Mouse (Mus musculus) hindbrain, embryonic 16.5 days (tissue): ENCODE measurements at regions not wholly inside any gene's neighbourhood (a gene's known extent, or its start where the extent isn't known, plus 50 kb on each side); places are given as distances from the start of the nearest gene placed in this dataset.

ENCODE experiments used
- ATAC-seq: fragments of 200-750 bp; cut with Nextera tagmentation; 2 replicates; pipeline ENCODE4 v1.8.0; 2017; ENCODE audit warnings: moderate TSS enrichment, moderate library complexity
- H3K27ac ChIP-seq: fragments of 300-500 bp; sonication (generic); 2 replicates; pipeline ENCODE4 v1.5.1; 2014; ENCODE audit warnings: low read depth, mild to moderate bottlenecking, control low read depth, low read length, moderate library complexity
- H3K27me3 ChIP-seq: fragments of 300-500 bp; sonication (generic); replicated peaks from 2 replicates; pipeline ENCODE4 v1.6.1; 2014; ENCODE audit warnings: low read length; ENCODE audit not compliant: control insufficient read depth, insufficient read depth
- H3K36me3 ChIP-seq: fragments of 300-500 bp; sonication (generic); 2 replicates; pipeline ENCODE4 v1.6.1; 2014; ENCODE audit warnings: mild to moderate bottlenecking, low read length, moderate library complexity, mixed read lengths; ENCODE audit not compliant: control insufficient read depth, insufficient read depth
- H3K4me1 ChIP-seq: fragments of 300-500 bp; sonication (generic); 2 replicates; pipeline ENCODE4 v1.6.1; 2014; ENCODE audit warnings: low read depth, low read length; ENCODE audit not compliant: control insufficient read depth, insufficient read depth
- H3K4me2 ChIP-seq: fragments of 300-500 bp; sonication (generic); 2 replicates; pipeline ENCODE4 v1.6.1; 2014; ENCODE audit warnings: mild to moderate bottlenecking, low read length, control low read depth, moderate library complexity
- H3K4me3 ChIP-seq: fragments of 300-500 bp; sonication (generic); 2 replicates; pipeline ENCODE4 v1.5.1; 2014; ENCODE audit warnings: mild to moderate bottlenecking, low read length, control low read depth, moderate library complexity
- H3K9ac ChIP-seq: fragments of 300-500 bp; sonication (generic); 2 replicates; pipeline ENCODE4 v1.6.1; 2014; ENCODE audit warnings: low read depth, mild to moderate bottlenecking, control low read depth, low read length, moderate library complexity
- H3K9me3 ChIP-seq: fragments of 300-500 bp; sonication (generic); 2 replicates; pipeline ENCODE4 v1.6.1; 2014; ENCODE audit warnings: mild to moderate bottlenecking, low read length, moderate library complexity; ENCODE audit not compliant: control insufficient read depth
- WGBS: fragments of 180-500 bp; shearing (Covaris S2); extraction: QIAGEN DNeasy Blood & Tissue Kit; methylation state at CpG from one replicate; pipeline ENCODE4 v1.1.7; 2014; 5-methylcytosine and 5-hydroxymethylcytosine counted together

GRCm38 (mm10) chr1:147217965-147218364 is 723.4 kb downstream of the Brinp3 start:
- H3K4me3 ChIP-seq: no peak overlapping the region
- 79% methylated on average over 2 of the region's 2 CpGs for WGBS
- H3K36me3 ChIP-seq: no peaks in the 10 kb centered on the region
- H3K27ac ChIP-seq: no peak overlapping the region
- no peaks in the 10 kb centered on the region for H3K27me3 ChIP-seq
- no peaks in the 10 kb centered on the region for H3K4me1 ChIP-seq
- H3K9me3 ChIP-seq: no peaks in the 10 kb centered on the region
- H3K4me2 ChIP-seq: no peak overlapping the region
- no peak for ATAC-seq
- no peak overlapping the region for H3K9ac ChIP-seq

- H3K9me3 ChIP-seq: no peaks in the 10 kb centered on the region
- H3K9ac ChIP-seq: no peak overlapping the region
- no peaks in the 10 kb centered on the region for H3K27me3 ChIP-seq
- no peaks in the 10 kb centered on the region for H3K36me3 ChIP-seq
- no peak overlapping the region for H3K4me3 ChIP-seq
- no peaks in the 10 kb centered on the region for H3K4me1 ChIP-seq
- no peak overlapping the region for H3K27ac ChIP-seq
- WGBS: 88% methylated on average over 2 of the region's 2 CpGs
- no peak for ATAC-seq
- H3K4me2 ChIP-seq: no peak overlapping the region
Measured at GRCm38 (mm10) chr1:147219438-147219837, 724.9 kb downstream of the Brinp3 start.

- Histone ChIP-seq H3K27me3 (no peaks in the 10 kb centered on the region), H3K9ac (no peak overlapping the region), H3K36me3 (no peaks in the 10 kb centered on the region), H3K4me3 (no peak overlapping the region), H3K4me1 (no peaks in the 10 kb centered on the region), H3K27ac (no peak overlapping the region), H3K9me3 (no peaks in the 10 kb centered on the region), H3K4me2 (no peak overlapping the region)
- 60% methylated on average over 3 of the region's 3 CpGs for WGBS
- ATAC-seq: no peak
Measured at GRCm38 (mm10) chr1:147223232-147223925, 728.8 kb downstream of the Brinp3 start.

- Histone ChIP-seq H3K27me3 (no peaks in the 10 kb centered on the region), H3K4me1 (no peaks in the 10 kb centered on the region), H3K27ac (no peak overlapping the region), H3K9ac (no peak overlapping the region), H3K4me2 (no peak overlapping the region), H3K4me3 (no peak overlapping the region), H3K36me3 (no peaks in the 10 kb centered on the region), H3K9me3 (no peaks in the 10 kb centered on the region)
- WGBS: 72% methylated on average over 3 of the region's 3 CpGs
- no peak for ATAC-seq
Measured at GRCm38 (mm10) chr1:147237565-147237964, 743.0 kb downstream of the Brinp3 start.

- Histone ChIP-seq H3K27me3 (no peaks in the 10 kb centered on the region), H3K36me3 (no peaks in the 10 kb centered on the region), H3K9ac (no peak overlapping the region), H3K4me1 (no peaks in the 10 kb centered on the region), H3K9me3 (no peaks in the 10 kb centered on the region), H3K4me2 (no peak overlapping the region), H3K27ac (no peak overlapping the region), H3K4me3 (no peak overlapping the region)
- ATAC-seq: no peak
- WGBS: 74% methylated on average over 3 of the region's 3 CpGs
Measured at GRCm38 (mm10) chr1:147239108-147239507, 744.5 kb downstream of the Brinp3 start.

GRCm38 (mm10) chr1:147273324-147273723 is 778.8 kb downstream of the Brinp3 start:
- H3K4me1 ChIP-seq: no peaks in the 10 kb centered on the region
- H3K9me3 ChIP-seq: no peaks in the 10 kb centered on the region
- no peak for ATAC-seq
- no peak overlapping the region for H3K9ac ChIP-seq
- H3K4me2 ChIP-seq: no peak overlapping the region
- 95% methylated on average over 1 of the region's 1 CpGs for WGBS
- H3K36me3 ChIP-seq: no peaks in the 10 kb centered on the region
- H3K4me3 ChIP-seq: no peak overlapping the region
- H3K27me3 ChIP-seq: no peaks in the 10 kb centered on the region
- H3K27ac ChIP-seq: no peak overlapping the region

- no peak for ATAC-seq
- H3K4me1 ChIP-seq: no peaks in the 10 kb centered on the region
- 88% methylated on average over 3 of the region's 3 CpGs for WGBS
- H3K27me3 ChIP-seq: no peaks in the 10 kb centered on the region
- no peaks in the 10 kb centered on the region for H3K36me3 ChIP-seq
- no peak overlapping the region for H3K4me3 ChIP-seq
- no peak overlapping the region for H3K9ac ChIP-seq
- no peaks in the 10 kb centered on the region for H3K9me3 ChIP-seq
- no peak overlapping the region for H3K27ac ChIP-seq
- no peak overlapping the region for H3K4me2 ChIP-seq
Measured at GRCm38 (mm10) chr1:147291119-147291518, 796.6 kb downstream of the Brinp3 start.

- ATAC-seq: no peak
- WGBS: 60% methylated on average over 1 of the region's 1 CpGs
- H3K27ac ChIP-seq: no peak overlapping the region
Measured at GRCm38 (mm10) chr1:147309246-147309645, 814.7 kb downstream of the Brinp3 start.

GRCm38 (mm10) chr1:147343276-147343953 is 848.9 kb downstream of the Brinp3 start:
- Histone ChIP-seq H3K4me2 (no peak overlapping the region), H3K36me3 (no peaks in the 10 kb centered on the region), H3K9me3 (no peaks in the 10 kb centered on the region), H3K4me3 (no peak overlapping the region), H3K27me3 (no peaks in the 10 kb centered on the region), H3K9ac (no peak overlapping the region), H3K4me1 (no peaks in the 10 kb centered on the region), H3K27ac (no peak overlapping the region)
- ATAC-seq: peak; percentile 89; the same call in 1 of the 2 replicates
- WGBS: 82% methylated on average over 9 of the region's 9 CpGs

More at GRCm38 (mm10) chr1:147309246-147309645, 814.7 kb downstream of the Brinp3 start:
- Histone ChIP-seq H3K9me3 (no peaks in the 10 kb centered on the region), H3K4me1 (no peaks in the 10 kb centered on the region), H3K4me2 (no peak overlapping the region), H3K27me3 (no peaks in the 10 kb centered on the region), H3K9ac (no peak overlapping the region), H3K4me3 (no peak overlapping the region), H3K36me3 (no peaks in the 10 kb centered on the region)
